Mouse (Mus musculus) CH12.LX (cell line): ENCODE measurements around the gene Cxcr5.

Experiments used
- CHD2 ChIP-seq: IDR thresholded peaks from 2 replicates; pipeline ENCODE4 v1.6.1; 2011; ENCODE audit warnings: low read length, improper control_type of control experiment
- CTCF ChIP-seq, 2 experiments: IDR thresholded peaks in 1 of 2; conservative IDR thresholded peaks in 1 of 2; 2 replicates each; pipeline ENCODE4 v1.5.1; 2011 to 2012; ENCODE audit warnings: low read depth in 2 of 2, low read length in 2 of 2, improper control_type of control experiment in 1 of 2, inconsistent platforms in 1 of 2, mild to moderate bottlenecking in 1 of 2, moderate library complexity in 1 of 2
- JUND ChIP-seq: conservative IDR thresholded peaks from 2 replicates; pipeline ENCODE4 v1.6.1; 2011; ENCODE audit warnings: low read depth, low read length, improper control_type of control experiment
- ZKSCAN1 ChIP-seq: IDR thresholded peaks from 2 replicates; pipeline ENCODE4 v1.6.1; 2012; ENCODE audit warnings: low read depth, inconsistent platforms, low read length, improper control_type of control experiment, borderline replicate concordance

GRCm38 (mm10) chr9:44606646-44607045, 45.0 kb upstream of the Cxcr5 start:
- no peak for TF ChIP-seq JUND
- no peak for TF ChIP-seq ZKSCAN1
- no peak for TF ChIP-seq CTCF (conservative IDR thresholded peaks at IDR 0.05 in 1 of 2, IDR thresholded peaks at IDR 0.05 in 1 of 2; ENCODE audit: low read depth in 2 of 2, low read length in 2 of 2)
- no peak for TF ChIP-seq CHD2
